Mouse (Mus musculus): ENCODE data around the gene Kdm2b.

DNA sequence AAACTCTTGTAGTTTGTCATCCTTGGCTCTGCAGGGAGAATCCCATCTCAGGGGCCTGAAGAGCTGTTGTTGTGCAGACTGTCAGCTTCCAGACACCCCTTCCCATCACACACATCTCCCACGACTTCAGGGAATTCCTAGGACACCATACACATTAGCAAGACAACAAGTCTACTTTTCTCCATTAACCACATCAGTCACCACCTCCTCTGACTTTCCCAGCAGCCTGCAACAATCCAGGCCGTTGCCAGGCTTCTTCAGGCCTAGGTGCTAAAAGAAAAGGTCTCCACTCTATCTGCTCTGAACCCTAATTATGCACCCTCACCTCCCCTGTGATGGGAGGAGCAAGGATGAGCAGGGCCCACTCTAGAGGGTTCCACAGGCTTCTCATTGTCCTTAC is 99.2 kb downstream of the Kdm2b start:
- TF ChIP-seq CTCF (IDR thresholded peaks at IDR 0.05; ENCODE audit: low read depth) = no peak
- no peak for TF ChIP-seq EP300 (IDR thresholded peaks at IDR 0.05; ENCODE audit: low read depth)
